Mouse (Mus musculus): ENCODE data around the gene Ezr. TPM values are rescaled to one million over a fixed set of nuclear protein-coding genes. Genes with fewer than 3 reads are reported as not detected.
"Not testable (repeated sequence)": the region's sequence is repeated elsewhere in the genome, so short reads cannot be mapped to it uniquely, and the experiment has no call there.

Ezr gene
- total RNA-seq, 2 experiments from 2014 or later = 9.4 to 64.2 TPM

DNA sequence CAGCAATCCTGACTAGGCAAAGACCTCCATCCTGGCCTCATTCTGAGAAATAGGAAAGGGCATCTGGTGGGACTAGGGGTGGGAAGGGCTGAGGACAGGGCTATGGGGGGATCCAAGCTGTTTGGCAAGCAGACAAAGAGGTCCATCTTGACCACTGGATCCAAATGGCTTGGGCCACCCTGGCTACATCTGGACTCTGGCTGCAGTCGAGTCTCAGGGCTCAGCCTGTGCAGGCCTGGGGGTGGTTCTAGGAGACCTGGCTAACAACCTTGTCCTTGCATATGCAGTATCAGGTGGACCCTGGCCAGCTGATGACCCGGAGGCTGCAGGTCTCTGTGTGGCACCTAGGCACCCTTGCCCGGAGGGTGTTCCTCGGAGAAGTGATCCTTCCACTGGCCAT is 49.9 kb downstream of the Ezr start:
- no peak for ATAC-seq (replicated peaks; ENCODE audit: low FRiP score, poor library complexity, severe bottlenecking)

DNA sequence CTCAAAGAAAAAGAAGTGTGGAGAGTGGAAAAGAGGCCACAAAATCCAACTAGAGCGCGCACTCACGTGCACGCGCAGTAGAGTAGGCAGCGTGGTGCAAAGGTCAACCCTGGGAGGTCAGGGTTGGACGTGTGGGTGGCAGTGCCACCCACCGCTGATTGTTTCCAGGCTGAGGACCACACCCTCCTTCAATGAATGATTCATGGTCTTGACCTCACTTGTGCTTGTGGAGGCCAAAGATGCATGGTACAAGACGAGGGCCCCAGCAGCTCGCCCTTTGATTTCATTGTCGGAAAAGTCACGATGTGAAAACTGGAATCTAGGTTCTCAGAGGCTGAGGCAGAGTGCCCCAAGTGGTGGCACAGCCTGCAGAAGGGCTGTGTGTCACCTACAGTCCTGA is 51.0 kb downstream of the Ezr start:
- ATAC-seq (replicated peaks; ENCODE audit: low FRiP score, poor library complexity, severe bottlenecking) = no peak

- ATAC-seq (replicated peaks; ENCODE audit: low FRiP score, poor library complexity, severe bottlenecking) = no peak
Observed at GRCm38 (mm10) chr17:6731132-6731531, 51.5 kb downstream of the Ezr start.

GRCm38 (mm10) chr17:6729244-6729742 is 53.3 kb downstream of the Ezr start:
- ATAC-seq (replicated peaks; ENCODE audit: low FRiP score, poor library complexity, severe bottlenecking) = no peak

GRCm38 (mm10) chr17:6727996-6728610 is 54.5 kb downstream of the Ezr start:
- ATAC-seq (replicated peaks; ENCODE audit: low FRiP score, poor library complexity, severe bottlenecking) = no peak

DNA sequence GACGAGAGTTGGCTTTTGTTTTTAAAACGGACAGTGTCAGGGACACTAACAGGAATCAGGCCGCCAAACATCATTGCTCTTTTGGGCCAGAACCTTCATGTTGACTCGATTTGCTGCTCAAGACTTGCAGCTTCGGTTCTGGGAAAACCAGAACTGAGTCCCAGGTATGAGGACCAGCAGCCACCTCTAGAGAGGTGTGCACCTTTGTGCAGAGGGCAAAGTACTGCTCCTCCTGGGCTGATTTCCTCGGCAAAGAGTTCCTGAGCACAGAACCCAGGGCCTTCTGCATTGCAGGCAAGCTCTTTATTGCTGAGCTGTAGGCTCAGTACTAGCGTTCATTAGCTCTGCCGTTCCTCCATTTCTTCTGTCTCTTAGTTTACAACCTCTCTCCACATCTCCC is 68.6 kb downstream of the Ezr start:
- not testable (repeated sequence) for ATAC-seq (replicated peaks; ENCODE audit: low FRiP score, poor library complexity, severe bottlenecking)

DNA sequence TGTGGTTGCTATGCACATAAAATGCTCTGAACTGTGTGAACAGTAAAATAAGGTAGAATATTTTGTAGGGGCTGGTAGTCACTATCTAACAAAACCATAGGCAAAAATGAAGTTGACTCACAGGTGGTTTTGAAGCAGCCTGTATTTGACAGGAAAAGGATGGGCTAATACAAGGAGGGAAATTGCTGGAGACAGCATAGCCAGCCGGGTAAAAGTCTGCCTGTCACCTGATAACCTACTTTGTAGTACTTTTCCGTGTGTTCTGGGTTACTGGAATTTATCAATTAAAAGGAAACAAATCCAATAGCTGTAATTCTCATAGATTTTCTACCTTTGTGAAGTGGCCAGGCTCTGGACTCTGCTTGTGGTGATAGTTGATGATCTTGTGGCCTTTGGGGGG is 69.1 kb downstream of the Ezr start:
- ATAC-seq (replicated peaks; ENCODE audit: low FRiP score, poor library complexity, severe bottlenecking) = not testable (repeated sequence)

DNA sequence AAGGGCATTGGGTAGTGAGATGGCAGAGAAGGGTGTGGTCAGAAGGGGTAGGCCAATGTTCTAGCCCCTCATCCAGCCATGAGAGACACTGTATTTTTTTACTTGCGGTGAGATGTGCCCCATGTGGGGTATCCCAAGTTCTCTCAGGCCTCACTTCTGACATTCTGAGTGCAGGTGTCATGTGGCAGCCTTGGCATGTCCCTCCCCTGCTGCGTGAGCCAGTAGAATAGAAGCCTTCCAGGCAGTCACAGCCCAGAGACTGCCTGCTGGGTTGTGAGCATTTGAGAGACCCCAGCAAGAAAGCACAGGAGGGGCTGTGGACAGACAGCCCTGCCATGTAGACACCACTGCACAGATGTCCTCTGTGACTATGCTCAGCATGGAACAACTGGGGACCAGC is 74.4 kb downstream of the Ezr start:
- ATAC-seq (replicated peaks; ENCODE audit: low FRiP score, poor library complexity, severe bottlenecking) = not testable (repeated sequence)

DNA sequence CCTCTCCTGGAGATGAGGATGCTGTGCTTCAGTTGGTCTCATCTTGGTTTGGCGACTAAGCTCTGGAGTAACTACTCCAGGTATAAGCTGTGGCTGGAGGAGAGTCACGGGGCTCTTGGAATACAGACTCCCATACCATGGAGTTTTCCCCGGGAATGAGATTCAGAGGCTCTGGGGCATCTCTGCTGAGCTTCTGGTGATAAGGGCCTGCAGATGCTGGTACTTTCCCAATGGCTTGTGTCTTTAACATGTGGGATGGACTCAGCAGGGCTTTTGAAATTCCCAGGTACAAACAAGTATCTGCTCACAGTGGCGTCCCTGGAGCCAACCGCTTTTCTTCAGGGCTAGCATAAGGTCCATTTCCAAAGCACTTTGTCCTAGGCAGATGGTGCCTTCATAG is 75.2 kb downstream of the Ezr start:
- not testable (repeated sequence) for ATAC-seq (replicated peaks; ENCODE audit: low FRiP score, poor library complexity, severe bottlenecking)

- not testable (repeated sequence) for ATAC-seq (replicated peaks; ENCODE audit: low FRiP score, poor library complexity, severe bottlenecking)
Observed at GRCm38 (mm10) chr17:6706448-6706847, 76.1 kb downstream of the Ezr start.

DNA sequence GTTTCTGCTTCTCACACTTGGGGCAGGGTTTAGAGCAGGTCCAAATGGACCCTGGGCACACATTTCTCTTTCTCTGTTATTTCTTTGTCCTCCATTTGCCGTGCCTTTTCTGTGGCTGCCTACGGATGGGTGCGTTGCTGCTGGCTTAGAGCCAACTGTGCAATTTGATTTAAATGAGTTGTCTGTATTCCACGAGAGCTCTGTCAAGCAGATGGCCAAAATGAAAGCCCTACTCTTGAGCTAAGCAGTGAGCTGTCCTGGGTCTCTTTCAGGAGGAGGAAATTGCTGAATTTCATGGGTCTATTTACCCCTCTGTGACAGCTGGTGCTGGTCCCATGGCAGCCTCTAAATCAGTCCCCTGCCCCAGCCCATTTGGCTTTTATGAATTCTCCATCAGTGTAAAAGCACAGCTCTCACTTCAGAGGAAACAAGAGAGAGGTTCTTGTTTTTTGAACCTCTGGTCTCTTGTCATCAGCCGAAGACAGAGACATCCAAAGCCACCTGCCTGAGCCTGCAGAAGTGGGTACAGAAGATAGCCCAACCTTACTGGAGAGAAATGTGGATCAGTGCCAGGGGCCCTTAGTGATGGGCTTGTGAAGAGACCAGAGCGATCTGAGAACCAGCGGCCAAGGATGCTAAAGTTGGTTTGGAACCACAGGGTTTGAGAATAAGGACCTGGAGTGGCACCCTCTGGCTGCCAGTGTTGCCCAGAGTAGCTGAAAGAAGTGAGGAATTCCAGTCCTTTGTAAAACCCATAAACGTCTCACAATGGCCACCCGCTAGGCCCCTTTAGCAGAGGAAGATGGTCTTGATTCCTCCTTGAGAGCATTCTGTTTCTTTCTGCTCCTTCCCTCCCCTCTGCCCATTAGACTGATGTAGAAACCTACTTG is 79.0 kb downstream of the Ezr start:
- ATAC-seq (replicated peaks; ENCODE audit: low FRiP score, poor library complexity, severe bottlenecking) = not testable (repeated sequence)

DNA sequence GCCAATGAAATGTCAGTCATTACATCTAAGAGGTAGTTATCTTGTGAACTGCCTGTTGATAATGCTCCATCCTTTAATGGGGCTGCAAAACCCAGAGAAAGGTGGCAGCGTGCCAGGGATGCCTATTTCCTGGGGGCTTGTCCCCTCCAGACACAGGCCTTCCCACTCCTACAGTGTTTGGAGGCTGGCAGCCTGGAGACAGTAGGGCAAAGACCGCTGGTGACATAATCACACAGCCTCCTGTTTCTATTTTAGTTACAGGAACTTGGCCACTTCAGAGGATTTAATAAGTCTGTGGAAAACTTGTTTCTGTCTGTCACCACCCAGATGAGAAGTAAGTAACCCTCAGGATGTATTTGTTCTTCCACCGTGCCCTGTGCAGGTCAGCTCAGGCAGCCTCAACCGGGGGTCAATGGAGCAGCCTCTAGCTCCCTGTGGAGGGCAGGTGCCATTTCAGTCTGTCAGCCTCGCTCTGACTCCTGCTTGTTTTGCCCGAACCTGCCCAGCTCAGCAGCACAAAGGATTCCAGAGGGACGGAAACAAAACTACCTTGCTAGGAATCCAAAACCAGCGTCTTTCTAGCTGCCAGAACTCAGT is 79.9 kb downstream of the Ezr start:
- not testable (repeated sequence) for ATAC-seq (replicated peaks; ENCODE audit: low FRiP score, poor library complexity, severe bottlenecking)

DNA sequence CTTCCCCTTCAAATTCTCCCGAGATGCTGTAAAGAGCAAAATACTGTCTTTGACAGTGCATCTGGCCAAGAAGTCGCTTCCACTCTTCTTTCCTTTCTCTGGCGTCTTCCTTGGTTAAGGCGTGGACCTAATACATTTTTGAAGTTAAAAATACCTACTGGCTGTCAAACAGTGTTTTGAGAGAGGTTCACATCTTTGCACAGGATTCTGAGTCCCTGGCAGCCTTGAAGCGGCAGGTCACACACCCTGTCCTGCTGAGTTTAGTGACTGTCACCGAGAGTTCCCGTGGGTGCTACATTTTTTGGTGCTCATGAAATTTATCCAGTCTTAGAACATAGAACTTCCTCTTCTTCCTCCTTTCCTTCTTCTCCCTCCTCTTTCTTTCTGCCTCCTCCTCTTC is 82.5 kb downstream of the Ezr start:
- ATAC-seq (replicated peaks; ENCODE audit: low FRiP score, poor library complexity, severe bottlenecking) = not testable (repeated sequence)

- not testable (repeated sequence) for ATAC-seq (replicated peaks; ENCODE audit: low FRiP score, poor library complexity, severe bottlenecking)
Observed at GRCm38 (mm10) chr17:6699502-6699901, 83.1 kb downstream of the Ezr start.

GRCm38 (mm10) chr17:6697224-6697775 is 85.3 kb downstream of the Ezr start:
- ATAC-seq (replicated peaks; ENCODE audit: low FRiP score, poor library complexity, severe bottlenecking) = peak; percentile 84

DNA sequence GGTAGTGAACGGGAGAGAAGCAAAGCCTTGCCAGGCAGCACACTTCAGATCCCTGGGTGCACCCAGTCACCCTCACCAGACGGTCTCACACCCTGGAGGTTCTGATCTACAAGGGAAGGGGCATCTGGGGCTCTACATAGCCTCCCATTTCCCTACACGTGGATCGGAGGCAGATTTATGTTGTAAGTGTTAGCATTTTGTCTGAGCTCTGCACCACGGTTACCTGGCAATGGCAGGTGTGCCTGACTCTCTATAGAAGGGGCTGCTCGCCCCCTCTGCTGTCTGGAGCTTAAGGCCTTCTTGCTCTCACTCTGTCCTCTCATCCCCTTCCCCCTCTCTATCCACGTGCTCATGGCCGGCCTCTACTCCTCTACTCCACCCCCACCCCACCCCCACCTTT is 86.1 kb downstream of the Ezr start:
- not testable (repeated sequence) for ATAC-seq (replicated peaks; ENCODE audit: low FRiP score, poor library complexity, severe bottlenecking)

GRCm38 (mm10) chr17:6695712-6696111 is 86.9 kb downstream of the Ezr start:
- not testable (repeated sequence) for ATAC-seq (replicated peaks; ENCODE audit: low FRiP score, poor library complexity, severe bottlenecking)

DNA sequence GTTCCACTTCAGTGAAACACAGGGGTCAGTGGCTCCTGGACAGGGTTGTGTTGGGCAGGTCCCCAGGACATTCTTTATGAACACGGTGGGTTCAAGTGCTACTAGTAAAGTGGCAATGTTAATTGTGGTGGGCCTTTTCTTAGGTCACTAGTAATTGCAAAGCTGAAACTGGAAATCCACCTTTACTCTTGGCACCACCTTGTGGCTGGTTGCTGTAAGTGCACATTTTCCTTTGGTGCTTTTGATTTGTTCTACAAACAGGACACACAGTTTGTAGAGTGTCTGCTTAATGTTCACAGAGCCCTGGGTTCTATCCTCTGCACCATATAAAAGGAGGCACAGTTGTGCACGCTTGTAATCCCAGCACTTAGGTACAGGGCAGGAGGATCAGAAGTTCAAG is 91.0 kb downstream of the Ezr start:
- ATAC-seq (replicated peaks; ENCODE audit: low FRiP score, poor library complexity, severe bottlenecking) = peak; percentile 69

DNA sequence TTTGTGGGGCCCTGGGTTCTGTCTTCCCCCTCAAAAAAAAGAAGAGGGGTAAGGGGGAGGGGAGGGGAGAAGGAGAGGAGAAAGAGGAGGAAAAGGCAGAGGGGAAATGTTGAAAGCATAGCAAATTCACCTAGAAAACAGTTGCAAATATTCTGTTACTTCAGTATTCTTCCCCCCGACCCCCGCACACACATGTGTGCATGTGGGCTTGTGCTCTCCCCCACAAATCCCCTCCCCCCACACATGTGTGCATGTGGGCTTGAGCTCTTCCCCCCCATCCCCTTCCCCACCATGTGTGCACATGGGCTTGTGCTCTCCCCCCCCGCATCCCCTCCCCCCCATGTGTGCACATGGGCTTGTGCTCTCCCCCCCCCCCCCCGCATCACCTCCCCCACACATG is 93.2 kb downstream of the Ezr start:
- not testable (repeated sequence) for ATAC-seq (replicated peaks; ENCODE audit: low FRiP score, poor library complexity, severe bottlenecking)

All from erythroblast, adult 5-6 weeks (primary cell).